Mouse (Mus musculus): Measurements from ENCODE around the gene Osbpl8. TPM values are rescaled to one million over a fixed set of nuclear protein-coding genes. Genes with fewer than 3 reads are reported as not detected.

The Osbpl8 gene
- polyA plus RNA-seq, 1 experiment from 2014 or later, result 3.0 TPM

GRCm38 (mm10) chr10:111177336-111177735 is 12.8 kb downstream of the Osbpl8 start:
- Histone ChIP-seq H3K9ac (ENCODE audit: low read depth, low read length) (no peak overlapping the region), H3K36me3 (ENCODE audit: control insufficient read depth, insufficient read depth, low read length) (no peaks in the 10 kb centered on the region), H3K4me1 (ENCODE audit: control insufficient read depth, insufficient read depth, low read length) (no peaks in the 10 kb centered on the region), H3K4me2 (ENCODE audit: low read depth, low read length) (no peak overlapping the region), H3K4me3 (ENCODE audit: low read length) (no peak overlapping the region), H3K27ac (ENCODE audit: low read length) (no peak overlapping the region), H3K9me3 (ENCODE audit: control insufficient read depth, low read length) (no peaks in the 10 kb centered on the region), H3K27me3 (replicated peaks; ENCODE audit: control insufficient read depth, insufficient read depth, low read length) (no peaks in the 10 kb centered on the region)
- ATAC-seq, result no peak
- 66% methylated on average over 8 of the region's 8 CpGs for WGBS

- H3K4me2 ChIP-seq (ENCODE audit: low read depth, low read length), result no peak overlapping the region
- H3K4me3 ChIP-seq (ENCODE audit: low read length), result no peak overlapping the region
- WGBS, result 91% methylated on average over 7 of the region's 7 CpGs
- no peaks in the 10 kb centered on the region for H3K4me1 ChIP-seq (ENCODE audit: control insufficient read depth, insufficient read depth, low read length)
- ATAC-seq, result no peak
- H3K36me3 ChIP-seq (ENCODE audit: control insufficient read depth, insufficient read depth, low read length), result no peaks in the 10 kb centered on the region
- H3K9me3 ChIP-seq (ENCODE audit: control insufficient read depth, low read length), result no peaks in the 10 kb centered on the region
- H3K27me3 ChIP-seq (replicated peaks; ENCODE audit: control insufficient read depth, insufficient read depth, low read length), result no peaks in the 10 kb centered on the region
- no peak overlapping the region for H3K27ac ChIP-seq (ENCODE audit: low read length)
- H3K9ac ChIP-seq (ENCODE audit: low read depth, low read length), result no peak overlapping the region
Measured at GRCm38 (mm10) chr10:111178024-111178423, 13.5 kb downstream of the Osbpl8 start.

DNA sequence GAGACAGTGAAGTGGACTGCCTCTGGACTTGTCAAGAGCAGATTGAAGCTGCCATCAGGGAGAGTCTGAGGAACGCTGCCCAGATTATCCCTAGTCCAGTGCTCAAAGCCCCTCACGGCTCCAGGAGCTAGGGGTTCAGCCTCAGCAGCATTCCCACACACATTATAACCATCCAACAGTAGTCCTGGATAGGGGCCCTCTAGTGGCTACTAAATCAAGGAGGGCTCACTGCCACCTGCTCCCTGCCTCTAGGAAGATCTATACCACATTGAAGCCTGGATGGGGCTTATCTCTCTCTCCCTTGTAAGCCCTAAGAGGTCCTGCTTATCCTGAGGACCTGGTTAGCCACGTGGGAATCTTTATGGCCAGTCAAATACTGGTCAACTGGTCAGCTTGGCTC is 16.1 kb downstream of the Osbpl8 start:
- Histone ChIP-seq H3K9ac (ENCODE audit: low read depth, low read length) (no peak overlapping the region), H3K4me1 (ENCODE audit: control insufficient read depth, insufficient read depth, low read length) (no peaks in the 10 kb centered on the region), H3K27me3 (replicated peaks; ENCODE audit: control insufficient read depth, insufficient read depth, low read length) (no peaks in the 10 kb centered on the region), H3K9me3 (ENCODE audit: control insufficient read depth, low read length) (no peaks in the 10 kb centered on the region), H3K27ac (ENCODE audit: low read length) (no peak overlapping the region), H3K36me3 (ENCODE audit: control insufficient read depth, insufficient read depth, low read length) (no peaks in the 10 kb centered on the region), H3K4me2 (ENCODE audit: low read depth, low read length) (no peak overlapping the region), H3K4me3 (ENCODE audit: low read length) (no peak overlapping the region)
- WGBS, result 41% methylated on average over 3 of the region's 3 CpGs
- ATAC-seq, result 0 out of 2 replicates have a peak, but pooled peaks have one; percentile 26

- no peak overlapping the region for H3K4me3 ChIP-seq (ENCODE audit: low read length)
- no peaks in the 10 kb centered on the region for H3K4me1 ChIP-seq (ENCODE audit: control insufficient read depth, insufficient read depth, low read length)
- ATAC-seq, result no peak
- no peak overlapping the region for H3K4me2 ChIP-seq (ENCODE audit: low read depth, low read length)
- no peaks in the 10 kb centered on the region for H3K9me3 ChIP-seq (ENCODE audit: control insufficient read depth, low read length)
- H3K27ac ChIP-seq (ENCODE audit: low read length), result no peak overlapping the region
- H3K36me3 ChIP-seq (ENCODE audit: control insufficient read depth, insufficient read depth, low read length), result no peaks in the 10 kb centered on the region
- 79% methylated on average over 7 of the region's 7 CpGs for WGBS
- no peak overlapping the region for H3K9ac ChIP-seq (ENCODE audit: low read depth, low read length)
- H3K27me3 ChIP-seq (replicated peaks; ENCODE audit: control insufficient read depth, insufficient read depth, low read length), result no peaks in the 10 kb centered on the region
Measured at GRCm38 (mm10) chr10:111183634-111184270, 19.2 kb downstream of the Osbpl8 start.

- 97% methylated on average over 1 of the region's 1 CpGs for WGBS
- Histone ChIP-seq H3K36me3 (ENCODE audit: control insufficient read depth, insufficient read depth, low read length) (no peaks in the 10 kb centered on the region), H3K27ac (ENCODE audit: low read length) (no peak overlapping the region), H3K4me1 (ENCODE audit: control insufficient read depth, insufficient read depth, low read length) (no peaks in the 10 kb centered on the region), H3K27me3 (replicated peaks; ENCODE audit: control insufficient read depth, insufficient read depth, low read length) (no peaks in the 10 kb centered on the region), H3K9ac (ENCODE audit: low read depth, low read length) (no peak overlapping the region), H3K4me2 (ENCODE audit: low read depth, low read length) (no peak overlapping the region), H3K4me3 (ENCODE audit: low read length) (no peak overlapping the region), H3K9me3 (ENCODE audit: control insufficient read depth, low read length) (no peaks in the 10 kb centered on the region)
- no peak for ATAC-seq
Measured at GRCm38 (mm10) chr10:111185574-111186269, 21.2 kb downstream of the Osbpl8 start.

GRCm38 (mm10) chr10:111189022-111189555 is 24.5 kb downstream of the Osbpl8 start:
- no peaks in the 10 kb centered on the region for H3K9me3 ChIP-seq (ENCODE audit: control insufficient read depth, low read length)
- no peaks in the 10 kb centered on the region for H3K36me3 ChIP-seq (ENCODE audit: control insufficient read depth, insufficient read depth, low read length)
- no peak overlapping the region for H3K4me3 ChIP-seq (ENCODE audit: low read length)
- no peaks in the 10 kb centered on the region for H3K27me3 ChIP-seq (replicated peaks; ENCODE audit: control insufficient read depth, insufficient read depth, low read length)
- 69% methylated on average over 4 of the region's 4 CpGs for WGBS
- H3K9ac ChIP-seq (ENCODE audit: low read depth, low read length), result no peak overlapping the region
- no peak overlapping the region for H3K4me2 ChIP-seq (ENCODE audit: low read depth, low read length)
- H3K4me1 ChIP-seq (ENCODE audit: control insufficient read depth, insufficient read depth, low read length), result no peaks in the 10 kb centered on the region
- H3K27ac ChIP-seq (ENCODE audit: low read length), result no peak overlapping the region
- no peak for ATAC-seq

DNA sequence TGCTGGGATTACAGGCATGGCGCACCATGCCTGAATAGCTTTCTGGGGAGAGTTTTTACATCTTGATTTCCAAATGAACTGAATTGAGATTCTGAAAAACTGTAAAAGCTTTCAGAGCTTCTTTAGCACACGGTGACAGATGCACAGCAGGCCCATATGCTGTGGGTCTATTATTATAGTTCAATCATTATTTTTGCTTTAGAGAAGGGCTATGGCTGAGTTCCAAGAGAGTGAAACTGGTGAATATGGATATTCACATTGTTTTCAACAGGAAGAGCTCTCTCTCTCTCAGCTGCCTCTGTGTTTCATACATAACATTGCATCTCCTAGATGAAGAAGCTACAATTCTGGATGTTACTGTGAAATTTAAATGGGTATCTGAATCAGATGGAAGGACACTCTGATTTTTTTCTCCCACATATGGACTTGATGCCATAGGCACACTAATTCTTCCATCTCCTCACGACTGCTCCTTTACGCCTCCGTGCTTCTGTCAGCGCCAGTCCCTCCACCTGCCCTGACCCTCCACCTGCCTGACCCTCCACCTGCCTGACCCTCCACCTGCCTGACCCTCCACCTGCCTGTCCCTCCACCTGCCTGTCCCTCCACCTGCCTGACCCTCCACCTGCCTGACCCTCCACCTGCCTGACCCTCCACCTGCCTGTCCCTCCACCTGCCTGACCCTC is 25.7 kb downstream of the Osbpl8 start:
- no peaks in the 10 kb centered on the region for H3K9me3 ChIP-seq (ENCODE audit: control insufficient read depth, low read length)
- H3K9ac ChIP-seq (ENCODE audit: low read depth, low read length), result no peak overlapping the region
- H3K4me2 ChIP-seq (ENCODE audit: low read depth, low read length), result no peak overlapping the region
- ATAC-seq, result no peak
- no peaks in the 10 kb centered on the region for H3K4me1 ChIP-seq (ENCODE audit: control insufficient read depth, insufficient read depth, low read length)
- H3K36me3 ChIP-seq (ENCODE audit: control insufficient read depth, insufficient read depth, low read length), result no peaks in the 10 kb centered on the region
- H3K4me3 ChIP-seq (ENCODE audit: low read length), result no peak overlapping the region
- H3K27ac ChIP-seq (ENCODE audit: low read length), result no peak overlapping the region
- WGBS, result 87% methylated on average over 6 of the region's 6 CpGs
- no peaks in the 10 kb centered on the region for H3K27me3 ChIP-seq (replicated peaks; ENCODE audit: control insufficient read depth, insufficient read depth, low read length)

DNA sequence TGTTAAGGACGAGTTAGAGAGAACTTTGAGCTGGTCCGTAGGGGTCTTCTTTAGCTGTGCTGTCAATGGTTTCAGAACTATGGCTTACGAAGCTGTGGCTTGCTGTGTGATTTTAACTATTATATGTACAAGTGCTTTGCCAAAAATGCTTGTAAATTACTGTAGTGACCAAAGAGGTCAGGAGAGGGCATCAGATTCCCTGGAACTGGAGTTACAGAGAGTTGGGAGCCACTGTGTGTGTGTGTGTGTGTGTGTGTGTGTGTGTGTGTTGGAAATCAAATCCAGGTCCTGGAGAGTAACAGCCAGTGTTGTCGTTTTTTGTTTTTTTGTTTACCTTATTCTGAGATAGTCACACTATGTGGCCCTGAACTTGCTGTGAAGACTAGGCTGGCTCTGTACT is 29.0 kb downstream of the Osbpl8 start:
- Histone ChIP-seq H3K4me3 (ENCODE audit: low read length) (no peak overlapping the region), H3K4me2 (ENCODE audit: low read depth, low read length) (no peak overlapping the region), H3K4me1 (ENCODE audit: control insufficient read depth, insufficient read depth, low read length) (no peaks in the 10 kb centered on the region), H3K27me3 (replicated peaks; ENCODE audit: control insufficient read depth, insufficient read depth, low read length) (no peaks in the 10 kb centered on the region), H3K9ac (ENCODE audit: low read depth, low read length) (no peak overlapping the region), H3K36me3 (ENCODE audit: control insufficient read depth, insufficient read depth, low read length) (no peaks in the 10 kb centered on the region), H3K9me3 (ENCODE audit: control insufficient read depth, low read length) (no peaks in the 10 kb centered on the region), H3K27ac (ENCODE audit: low read length) (no peak overlapping the region)
- no peak for ATAC-seq
- WGBS, result 79% methylated on average over 4 of the region's 4 CpGs

DNA sequence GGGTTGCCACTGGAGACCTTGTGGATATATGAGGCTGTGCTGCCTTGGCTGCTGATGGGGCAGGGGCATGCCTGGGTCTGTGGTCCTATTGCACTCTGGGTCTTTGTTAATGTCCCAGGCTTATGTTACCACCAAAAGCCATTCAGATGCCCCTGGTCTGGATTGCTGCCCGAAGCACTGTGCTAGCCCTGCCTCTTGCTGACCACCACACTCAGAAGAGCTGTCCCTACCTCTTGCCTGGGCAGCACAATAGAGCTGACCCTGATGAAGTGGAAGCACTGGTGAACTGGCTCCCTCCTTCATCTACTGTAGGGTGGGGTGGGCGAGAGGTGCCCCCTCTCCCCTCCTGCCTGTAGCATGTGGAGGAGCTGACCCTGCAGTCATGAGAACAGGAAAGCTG is 31.6 kb downstream of the Osbpl8 start:
- Histone ChIP-seq H3K36me3 (ENCODE audit: control insufficient read depth, insufficient read depth, low read length) (no peaks in the 10 kb centered on the region), H3K9ac (ENCODE audit: low read depth, low read length) (no peak overlapping the region), H3K27me3 (replicated peaks; ENCODE audit: control insufficient read depth, insufficient read depth, low read length) (no peaks in the 10 kb centered on the region), H3K4me2 (ENCODE audit: low read depth, low read length) (no peak overlapping the region), H3K9me3 (ENCODE audit: control insufficient read depth, low read length) (no peaks in the 10 kb centered on the region), H3K4me1 (ENCODE audit: control insufficient read depth, insufficient read depth, low read length) (no peaks in the 10 kb centered on the region), H3K4me3 (ENCODE audit: low read length) (no peak overlapping the region), H3K27ac (ENCODE audit: low read length) (no peak overlapping the region)
- ATAC-seq, result no peak
- 93% methylated on average over 2 of the region's 2 CpGs for WGBS
